ENCODE assay signal across 10 mouse cellular contexts in the genomic region with DNA sequence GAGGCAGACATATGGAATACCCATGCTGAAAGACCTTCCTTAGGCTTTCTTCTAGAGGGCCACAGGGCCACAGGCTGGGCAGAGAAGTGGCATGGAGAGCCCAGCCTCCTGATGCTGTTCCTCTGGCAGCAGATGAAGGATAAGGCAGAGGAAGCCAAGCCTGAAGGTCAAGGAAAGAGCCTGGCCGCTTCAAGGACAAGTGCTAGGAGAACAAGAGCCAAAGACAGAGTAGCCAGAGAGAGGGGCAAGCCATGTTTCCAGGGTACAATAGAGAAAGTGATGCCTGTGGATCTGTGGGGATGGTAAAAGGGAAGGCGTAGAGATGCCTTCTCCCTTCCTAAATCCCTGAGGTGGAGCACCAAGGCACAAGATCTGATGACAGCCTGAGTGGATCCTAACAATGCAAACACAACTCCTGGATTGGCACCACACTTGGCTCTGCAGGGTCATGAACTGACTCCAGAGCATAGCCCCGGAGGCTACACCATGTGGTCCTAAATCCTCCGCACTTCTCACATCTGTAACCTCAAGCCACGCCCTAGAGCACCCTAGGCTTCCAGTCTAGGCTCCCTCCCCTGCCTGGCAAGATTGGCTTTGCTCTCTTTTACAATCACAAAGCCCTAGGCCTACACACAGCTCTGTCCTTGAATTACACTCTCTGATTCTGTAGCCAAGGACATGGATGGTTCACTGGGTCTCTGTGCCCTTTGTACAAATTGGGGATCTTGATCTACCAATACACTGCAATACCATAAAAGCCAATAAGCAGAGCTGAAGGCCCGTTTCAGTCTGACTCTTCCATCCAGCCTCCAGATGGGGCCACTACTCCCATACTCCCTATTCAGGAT.
DNase-seq lines count a peak whose midpoint lies in the region; ATAC-seq and TF ChIP-seq lines count a peak whose summit lies in the region.
"Had no signal": no experiment of that assay in that cellular context is flagged by ENCODE, and none has a peak within 500 bp of the region (broad histone marks: within the 10 kb centered on the region; RNA-seq: fewer than 3 reads in every experiment).

No protein-coding gene starts in this region.

- H3K4me3 ChIP-seq in forebrain, embryonic 11.5 days (ENCODE audit: low read depth, low read length), result no peak overlapping the region
- H3K4me3 ChIP-seq in forebrain, postnatal 0 days (ENCODE audit: low read depth, low read length), result no peak overlapping the region
- no peak overlapping the region for H3K4me3 ChIP-seq in liver, adult 2 months (ENCODE audit: insufficient read depth, low read depth, low read length)
- no peak overlapping the region for H3K4me3 ChIP-seq in liver, embryonic 12.5 days
- H3K4me3 ChIP-seq in forebrain, embryonic 15.5 days, result no peak overlapping the region
- no peak overlapping the region for H3K4me3 ChIP-seq in midbrain, embryonic 16.5 days (ENCODE audit: low read depth, low read length)
- H3K4me3 ChIP-seq: limb, embryonic 10.5 days had no signal

- no peak for ATAC-seq in forebrain, embryonic 11.5 days (replicated peaks; ENCODE audit: low FRiP score)
- ATAC-seq in forebrain, postnatal 0 days, result no peak
- no peak for ATAC-seq in liver, embryonic 12.5 days
- ATAC-seq in forebrain, embryonic 15.5 days (replicated peaks), result no peak
- ATAC-seq in midbrain, embryonic 16.5 days, result no peak
- no peak for ATAC-seq in erythroblast, adult 5-6 weeks (replicated peaks; ENCODE audit: low FRiP score, poor library complexity, severe bottlenecking)

- H3K4me2 ChIP-seq in forebrain, embryonic 11.5 days (ENCODE audit: low read depth, low read length, severe bottlenecking), result no peak overlapping the region
- no peak overlapping the region for H3K4me2 ChIP-seq in forebrain, postnatal 0 days (ENCODE audit: low read depth)
- no peak overlapping the region for H3K4me2 ChIP-seq in liver, embryonic 12.5 days
- no peak overlapping the region for H3K4me2 ChIP-seq in forebrain, embryonic 15.5 days (replicated peaks)
- no peak overlapping the region for H3K4me2 ChIP-seq in midbrain, embryonic 16.5 days (ENCODE audit: low read length)

- H3K9me3 ChIP-seq in forebrain, embryonic 11.5 days (ENCODE audit: control insufficient read depth, low read length), result no peaks in the 10 kb centered on the region
- H3K9me3 ChIP-seq in forebrain, postnatal 0 days (ENCODE audit: low read length), result no peaks in the 10 kb centered on the region
- no peaks in the 10 kb centered on the region for H3K9me3 ChIP-seq in liver, embryonic 12.5 days (replicated peaks)
- no peaks in the 10 kb centered on the region for H3K9me3 ChIP-seq in forebrain, embryonic 15.5 days
- H3K9me3 ChIP-seq in midbrain, embryonic 16.5 days (replicated peaks; ENCODE audit: control insufficient read depth, low read length, poor library complexity, severe bottlenecking), result no peaks in the 10 kb centered on the region
- H3K9me3 ChIP-seq: limb, embryonic 10.5 days had no signal

- no peaks in the 10 kb centered on the region; the same call in 1 of the 2 replicates for H3K79me2 ChIP-seq in liver, adult 2 months (ENCODE audit: control insufficient read depth, insufficient read depth, low read length)

- DNase-seq in forebrain, embryonic 11.5 days (ENCODE audit: low spot score), result no peak
- no peak for DNase-seq in forebrain, postnatal 0 days
- DNase-seq in liver, adult 2 months (ENCODE audit: extremely low read depth, low read depth, low spot score), result peak; percentile 20
- DNase-seq in right cerebral cortex, adult 18-20 months, result no peak
- DNase-seq: spleen, adult 18-20 months had no signal

- no peaks in the 10 kb centered on the region; the same call in 1 of the 2 replicates for H3K36me3 ChIP-seq in forebrain, embryonic 11.5 days (ENCODE audit: control insufficient read depth, insufficient read depth, low read length)
- no peaks in the 10 kb centered on the region for H3K36me3 ChIP-seq in forebrain, postnatal 0 days (ENCODE audit: insufficient read depth)
- no peaks in the 10 kb centered on the region for H3K36me3 ChIP-seq in liver, adult 2 months (ENCODE audit: control insufficient read depth, insufficient read depth, low read length)
- no peaks in the 10 kb centered on the region; the same call in 1 of the 2 replicates for H3K36me3 ChIP-seq in liver, embryonic 12.5 days
- H3K36me3 ChIP-seq in forebrain, embryonic 15.5 days, result no peaks in the 10 kb centered on the region
- H3K36me3 ChIP-seq in midbrain, embryonic 16.5 days (ENCODE audit: control insufficient read depth, insufficient read depth, low read length), result no peaks in the 10 kb centered on the region

- no peak for TF ChIP-seq POLR2A in liver, adult 2 months (IDR thresholded peaks at IDR 0.05; ENCODE audit: extremely low read depth, insufficient read depth, low read length)

- H3K9ac ChIP-seq in forebrain, embryonic 11.5 days (ENCODE audit: low read length), result no peak overlapping the region
- H3K9ac ChIP-seq in forebrain, postnatal 0 days, result no peak overlapping the region
- no peak overlapping the region for H3K9ac ChIP-seq in liver, adult 2 months (ENCODE audit: low read depth, low read length)
- no peak overlapping the region for H3K9ac ChIP-seq in liver, embryonic 12.5 days
- no peak overlapping the region for H3K9ac ChIP-seq in forebrain, embryonic 15.5 days (replicated peaks)
- H3K9ac ChIP-seq in midbrain, embryonic 16.5 days (ENCODE audit: low read depth, low read length), result no peak overlapping the region

- peak overlapping the region; percentile 46 for H3K27ac ChIP-seq in forebrain, embryonic 11.5 days (ENCODE audit: low read depth, low read length)
- no peak overlapping the region for H3K27ac ChIP-seq in forebrain, postnatal 0 days (ENCODE audit: low read depth, low read length)
- H3K27ac ChIP-seq in liver, adult 2 months (replicated peaks; ENCODE audit: insufficient read depth, low read depth, low read length), result no peak overlapping the region
- no peak overlapping the region for H3K27ac ChIP-seq in liver, embryonic 12.5 days
- peak overlapping the region; percentile 39 for H3K27ac ChIP-seq in forebrain, embryonic 15.5 days (replicated peaks)
- H3K27ac ChIP-seq in midbrain, embryonic 16.5 days (ENCODE audit: low read length), result peak overlapping the region; percentile 56
- H3K27ac ChIP-seq: limb, embryonic 10.5 days had no signal

- no peaks in the 10 kb centered on the region for H3K27me3 ChIP-seq in forebrain, embryonic 11.5 days (ENCODE audit: control insufficient read depth, insufficient read depth, low read length)
- no peaks in the 10 kb centered on the region for H3K27me3 ChIP-seq in forebrain, postnatal 0 days (ENCODE audit: insufficient read depth, low read length)
- no peaks in the 10 kb centered on the region for H3K27me3 ChIP-seq in liver, adult 2 months (ENCODE audit: control insufficient read depth, insufficient read depth, low read length)
- H3K27me3 ChIP-seq in liver, embryonic 12.5 days (replicated peaks), result no peaks in the 10 kb centered on the region
- H3K27me3 ChIP-seq in forebrain, embryonic 15.5 days, result no peaks in the 10 kb centered on the region
- H3K27me3 ChIP-seq in midbrain, embryonic 16.5 days (ENCODE audit: control insufficient read depth, insufficient read depth, low read depth, low read length), result no peaks in the 10 kb centered on the region

- H3K4me1 ChIP-seq in forebrain, embryonic 11.5 days (replicated peaks; ENCODE audit: control insufficient read depth, insufficient read depth, low read length), result peaks cover 35% of the 10 kb centered on the region
- peaks cover 11% of the 10 kb centered on the region for H3K4me1 ChIP-seq in forebrain, postnatal 0 days (ENCODE audit: insufficient read depth)
- H3K4me1 ChIP-seq in liver, adult 2 months (ENCODE audit: control insufficient read depth, insufficient read depth, low read length), result peaks cover 11% of the 10 kb centered on the region
- peaks cover 13% of the 10 kb centered on the region for H3K4me1 ChIP-seq in liver, embryonic 12.5 days
- H3K4me1 ChIP-seq in forebrain, embryonic 15.5 days, result peaks cover 52% of the 10 kb centered on the region
- H3K4me1 ChIP-seq in midbrain, embryonic 16.5 days (ENCODE audit: control insufficient read depth, insufficient read depth, low read length), result peaks cover 45% of the 10 kb centered on the region

- no peak for TF ChIP-seq CTCF in forebrain, postnatal 0 days (IDR thresholded peaks at IDR 0.05; ENCODE audit: low read depth)
- TF ChIP-seq CTCF in liver, adult 2 months (IDR thresholded peaks at IDR 0.05; ENCODE audit: low read depth, low read length), result no peak

- 62% methylated on average over 6 of the region's 6 CpGs for WGBS in forebrain, embryonic 11.5 days
- 65% methylated on average over 6 of the region's 6 CpGs for WGBS in forebrain, postnatal 0 days
- WGBS in liver, adult 2 months, result 80% methylated on average over 6 of the region's 6 CpGs
- 66% methylated on average over 6 of the region's 6 CpGs for WGBS in liver, embryonic 12.5 days (ENCODE audit: insufficient replicate concordance)
- 65% methylated on average over 6 of the region's 6 CpGs for WGBS in forebrain, embryonic 15.5 days
- 53% methylated on average over 6 of the region's 6 CpGs for WGBS in midbrain, embryonic 16.5 days

Comparison
In these comparisons a context has a peak if more than half of its experiments do, and no peak if none do; other contexts are left out.
1. H3K27ac ChIP-seq: peak in forebrain, embryonic 11.5 days (single experiment), forebrain, embryonic 15.5 days (single experiment) and midbrain, embryonic 16.5 days (single experiment); none in forebrain, postnatal 0 days (single experiment), liver, adult 2 months (single experiment) and liver, embryonic 12.5 days (single experiment).